Mouse (Mus musculus) B cell, adult 67 days (primary cell): ENCODE measurements around the gene Amigo3. TPM values are rescaled to one million over a fixed set of nuclear protein-coding genes. Genes with fewer than 3 reads are reported as not detected.

Source experiments
- total RNA-seq, 2 experiments: library from RNA; stranded (reverse); gene quantifications; 4 replicates each; pipeline ENCODE4 v1.2.4; 2023

Gene Amigo3
- 10 to 100 TPM in 1 of 2 experiments, 1 to 10 TPM in 1; 7.0 to 12.0 TPM for total RNA-seq

DNA sequence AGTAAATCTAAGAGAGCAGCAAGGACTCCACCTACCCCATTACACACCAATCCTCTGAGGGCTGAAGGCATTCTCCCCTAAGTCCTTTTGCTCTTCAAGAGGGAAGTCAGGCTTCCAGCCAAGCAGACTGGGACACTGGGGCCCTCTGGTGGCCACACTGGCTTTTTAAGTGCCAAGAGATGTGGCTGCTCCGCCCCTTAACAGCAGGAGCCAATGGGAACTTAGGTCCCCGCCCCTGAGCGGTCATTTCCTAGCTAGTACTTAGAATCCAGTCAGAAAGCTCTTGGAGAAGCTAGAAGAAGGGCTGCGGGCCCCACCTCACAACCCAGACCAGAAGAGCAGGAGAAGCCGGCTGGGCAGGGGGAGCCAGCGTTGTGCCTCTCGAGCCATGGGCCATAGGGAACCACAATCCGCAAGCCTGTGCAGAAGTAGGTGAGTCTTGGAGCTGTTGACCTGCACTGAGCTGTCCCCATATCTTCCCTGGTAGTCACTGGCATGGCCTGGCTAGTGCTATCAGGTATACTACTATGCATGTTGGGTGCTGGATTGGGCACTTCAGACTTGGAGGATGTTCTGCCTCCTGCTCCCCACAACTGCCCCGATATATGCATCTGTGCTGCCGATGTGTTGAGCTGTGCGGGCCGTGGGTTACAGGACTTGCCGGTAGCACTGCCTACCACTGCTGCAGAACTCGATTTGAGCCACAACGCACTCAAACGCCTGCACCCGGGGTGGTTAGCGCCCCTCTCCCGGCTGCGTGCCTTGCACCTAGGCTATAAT lies at the start of gene Amigo3:
TSS of gene Amigo3 (plus strand) at position 275 of the 780 bp plus-strand sequence.

DNA sequence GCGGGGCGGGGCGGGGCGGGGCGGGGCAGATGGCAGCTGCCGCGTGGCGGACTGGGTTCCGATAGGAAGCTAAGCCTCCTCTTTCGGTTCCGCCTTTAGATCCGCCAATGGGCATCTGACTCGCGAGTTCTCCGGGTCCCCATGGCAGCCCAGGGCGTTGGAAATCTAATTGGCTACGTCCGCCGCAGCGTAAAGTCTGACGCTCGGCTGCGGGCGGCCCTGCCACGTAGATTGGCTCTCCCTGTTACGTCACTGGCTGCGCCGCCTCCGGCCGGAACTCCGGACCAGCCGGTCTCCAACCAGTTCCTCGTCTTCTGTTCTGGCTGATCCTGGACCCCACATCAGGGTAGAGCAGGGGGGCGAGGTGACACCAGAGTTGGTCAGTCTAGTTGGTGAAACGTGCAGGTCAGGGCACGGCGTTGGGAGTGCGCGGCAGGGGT lies 3.9 kb upstream of the Amigo3 start, which contains the start of gene Gmppb:
TSS of gene Gmppb (plus strand) at position 227 of the 440 bp plus-strand sequence.

DNA sequence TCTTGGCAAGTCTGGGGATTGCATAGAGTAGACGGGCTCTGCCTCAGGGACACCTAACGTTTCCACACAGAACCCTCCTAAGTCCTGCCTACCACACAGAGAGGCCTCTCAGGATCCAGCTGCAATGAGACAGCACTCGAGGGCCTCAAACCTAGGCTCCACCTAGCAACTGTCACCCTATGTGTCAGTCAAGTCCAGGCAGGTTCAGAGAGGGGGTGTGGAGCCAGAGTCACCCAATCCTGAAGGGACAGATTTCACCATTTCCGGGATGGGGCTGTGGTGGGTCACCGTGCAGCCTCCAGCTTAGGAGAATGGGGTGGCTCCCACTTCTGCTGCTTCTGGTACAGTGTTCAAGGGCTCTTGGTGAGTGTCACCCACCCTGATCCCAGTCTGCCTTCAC lies 27.2 kb downstream of the Amigo3 start, which contains the start of gene Mst1:
TSS of gene Mst1 (plus strand) at position 269 of the 400 bp plus-strand sequence.

DNA sequence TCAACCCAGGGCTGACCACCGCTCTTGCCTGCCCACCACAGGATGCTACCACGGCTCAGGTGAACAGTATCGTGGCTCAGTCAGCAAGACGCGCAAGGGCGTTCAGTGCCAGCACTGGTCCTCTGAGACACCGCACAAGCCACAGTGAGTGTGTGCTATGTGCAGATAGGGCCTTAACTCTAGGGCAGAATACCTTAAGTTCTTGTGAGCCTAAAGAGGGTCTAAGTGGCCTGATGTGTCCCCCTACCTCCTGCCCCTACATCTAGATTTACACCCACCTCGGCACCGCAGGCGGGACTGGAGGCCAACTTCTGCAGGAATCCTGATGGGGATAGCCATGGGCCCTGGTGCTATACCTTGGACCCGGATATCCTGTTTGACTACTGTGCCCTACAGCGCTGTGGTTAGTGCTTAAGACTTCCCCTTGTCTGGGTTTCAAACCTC lies 30.1 kb downstream of the Amigo3 start, which contains the start of gene Rnf123:
TSS of gene Rnf123 (minus strand) at position 359 of the 444 bp plus-strand sequence.

DNA sequence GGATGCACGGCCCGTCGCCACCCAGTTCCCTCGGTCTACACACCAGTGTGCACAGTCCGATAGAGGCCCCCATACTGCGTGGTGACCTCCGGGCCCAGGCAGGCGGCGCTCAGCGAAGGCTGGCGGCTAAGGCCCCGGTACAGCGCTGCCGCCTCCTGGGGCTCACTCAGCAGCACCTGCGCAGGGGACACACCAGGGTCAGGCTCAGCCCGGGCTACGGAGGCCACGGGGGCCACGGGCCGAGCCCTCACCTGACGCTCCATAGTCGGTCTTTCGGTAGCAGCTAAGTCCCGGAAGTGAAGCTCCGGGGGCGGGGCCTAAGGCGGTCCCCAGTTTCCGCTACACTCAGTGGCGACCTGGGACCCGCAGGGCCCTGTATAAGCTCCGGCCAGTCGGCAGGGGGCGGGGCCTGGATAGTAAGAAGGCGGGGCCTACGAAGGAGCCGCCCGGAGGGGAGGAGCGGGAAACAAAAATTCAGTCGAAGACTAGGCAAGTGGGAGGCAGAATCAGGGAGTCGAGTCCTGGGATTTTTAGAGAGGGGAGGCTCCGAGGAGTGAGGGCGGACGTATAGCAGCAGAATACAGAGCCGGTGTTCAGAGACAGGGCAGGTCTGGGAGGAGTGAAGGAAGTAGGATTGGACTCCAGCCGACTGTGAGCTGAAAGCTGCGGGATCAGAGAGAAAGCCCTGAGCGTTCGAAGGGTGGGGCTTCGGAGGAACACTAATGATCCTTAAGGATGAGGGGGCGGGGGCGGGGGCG lies 41.4 kb downstream of the Amigo3 start, which contains the start of gene Apeh:
TSS of gene Apeh (minus strand) at position 423 of the 758 bp plus-strand sequence.

Other genes with a start within 250 kb of the Amigo3 start
- gene Rbm6, start 179.9 kb upstream of the Amigo3 start, total RNA-seq, result 100 to 1,000 TPM; 117 to 128 TPM
- gene Mon1a, start 165.0 kb upstream of the Amigo3 start, total RNA-seq, result 10 to 100 TPM; 16.1 to 21.0 TPM
- gene Mst1r, start 146.3 kb upstream of the Amigo3 start, total RNA-seq, result under 1 TPM in 1 of 2 experiments, not detected in 1; 0.41 TPM
- not detected for gene Actl11, start 124.7 kb upstream of the Amigo3 start, total RNA-seq
- gene Camkv, start 117.5 kb upstream of the Amigo3 start, total RNA-seq, result not detected
- gene Traip, start 103.0 kb upstream of the Amigo3 start, total RNA-seq, result 1 to 10 TPM; 5.9 to 9.3 TPM
- 100 to 1,000 TPM; 209 to 244 TPM for gene Uba7, start 77.7 kb upstream of the Amigo3 start, total RNA-seq
- not detected for gene Gm20661, start 70.1 kb upstream of the Amigo3 start, total RNA-seq
- 1 to 10 TPM; 4.9 to 6.0 TPM for gene Inka1, start 67.3 kb upstream of the Amigo3 start, total RNA-seq
- under 1 TPM in 1 of 2 experiments, not detected in 1; 0.38 TPM for gene Cdhr4, start 60.7 kb upstream of the Amigo3 start, total RNA-seq
- gene Gm20662, start 56.8 kb upstream of the Amigo3 start, total RNA-seq, result 1 to 10 TPM in 1 of 2 experiments, not detected in 1; 3.6 TPM
- 100 to 1,000 TPM; 133 to 142 TPM for gene Ip6k1, start 50.7 kb upstream of the Amigo3 start, total RNA-seq
- gene Gmppb, start 3.9 kb upstream of the Amigo3 start, total RNA-seq, result 10 to 100 TPM; 31.3 to 38.4 TPM
- gene Mst1, start 27.3 kb downstream of the Amigo3 start, total RNA-seq, result under 1 TPM in 1 of 2 experiments, not detected in 1; 0.23 TPM
- 100 to 1,000 TPM; 206 to 230 TPM for gene Rnf123, start 30.2 kb downstream of the Amigo3 start, total RNA-seq
- gene Apeh, start 41.4 kb downstream of the Amigo3 start, total RNA-seq, result 100 to 1,000 TPM; 126 to 158 TPM
- gene Bsn, start 137.2 kb downstream of the Amigo3 start, total RNA-seq, result under 1 TPM; 0.21 to 0.49 TPM
- 10 to 100 TPM; 27.1 to 28.0 TPM for gene Dag1, start 210.8 kb downstream of the Amigo3 start, total RNA-seq
- 10 to 100 TPM; 12.1 to 14.2 TPM for gene Nicn1, start 237.3 kb downstream of the Amigo3 start, total RNA-seq
- 1 to 10 TPM; 3.9 to 4.1 TPM for gene Amt, start 243.7 kb downstream of the Amigo3 start, total RNA-seq